Mouse (Mus musculus) lung, adult 2 months (tissue): ENCODE data around the gene Tmem92. TPM values are rescaled to one million over a fixed set of nuclear protein-coding genes. Genes with fewer than 3 reads are reported as not detected.

Source experiments
- DNase-seq: peaks from one replicate; pipeline ENCODE4 v3.0.0; 2022
- H3K4me1 ChIP-seq: fragments of 200-500 bp; 2 replicates; pipeline ENCODE4 v1.6.1; 2011; ENCODE audit warnings: low read length; ENCODE audit not compliant: control insufficient read depth, insufficient read depth
- H3K4me3 ChIP-seq: fragments of 200-500 bp; replicated peaks from 2 replicates; pipeline ENCODE3; 2011; ENCODE audit warnings: low read depth, mild to moderate bottlenecking, control low read depth, low read length; ENCODE audit errors: extremely low read depth
- CTCF ChIP-seq: fragments of 200-500 bp; IDR thresholded peaks from 2 replicates; pipeline ENCODE4 v1.5.1; 2011; ENCODE audit warnings: mild to moderate bottlenecking, low read length, control low read depth; ENCODE audit not compliant: insufficient read depth
- POLR2A ChIP-seq: fragments of 200-500 bp; IDR thresholded peaks from 2 replicates; pipeline ENCODE4 v1.6.1; 2011; ENCODE audit warnings: low read depth, mild to moderate bottlenecking, control low read depth, low read length, borderline replicate concordance; ENCODE audit errors: extremely low read depth
- WGBS: fragments of 180-500 bp; shearing (Covaris S2); methylation state at CpG from one replicate; pipeline ENCODE4 v1.1.7; 2018; 5-methylcytosine and 5-hydroxymethylcytosine counted together
- polyA plus RNA-seq: library from polyadenylated mRNA; depleted of rRNA; stranded (reverse); fragments of >200 nt; gene quantifications from 2 replicates; pipeline ENCODE4 v1.2.3, GENCODE M21; 2012; rRNA removed

Gene Tmem92
- polyA plus RNA-seq, 1 experiment = not detected

DNA sequence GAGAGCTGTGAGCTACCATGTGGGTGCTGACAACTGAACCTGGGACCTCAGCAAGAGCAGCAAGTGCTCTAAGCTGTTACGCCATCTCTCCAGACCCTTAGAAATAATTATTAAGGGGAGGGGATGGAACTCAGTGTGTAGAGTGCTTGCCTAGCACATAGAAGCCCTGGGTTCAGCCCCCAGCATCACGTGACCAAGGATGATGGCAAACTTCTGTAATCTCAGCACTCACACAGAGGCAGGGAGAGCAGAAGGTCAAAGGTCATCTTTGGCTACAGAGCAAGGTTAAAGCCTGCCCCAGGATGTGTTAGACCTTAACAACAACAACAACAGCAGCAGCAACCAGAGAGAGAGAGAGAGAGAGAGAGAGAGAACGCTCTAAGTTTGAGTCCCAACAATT, 54.0 kb downstream of the Tmem92 start:
- WGBS = 77% methylated on average over 3 of the region's 3 CpGs
- no peak for TF ChIP-seq POLR2A
- no peak for TF ChIP-seq CTCF
- H3K4me1 ChIP-seq = no peaks in the 10 kb centered on the region
- H3K4me3 ChIP-seq = no peak overlapping the region
- DNase-seq = no peak

DNA sequence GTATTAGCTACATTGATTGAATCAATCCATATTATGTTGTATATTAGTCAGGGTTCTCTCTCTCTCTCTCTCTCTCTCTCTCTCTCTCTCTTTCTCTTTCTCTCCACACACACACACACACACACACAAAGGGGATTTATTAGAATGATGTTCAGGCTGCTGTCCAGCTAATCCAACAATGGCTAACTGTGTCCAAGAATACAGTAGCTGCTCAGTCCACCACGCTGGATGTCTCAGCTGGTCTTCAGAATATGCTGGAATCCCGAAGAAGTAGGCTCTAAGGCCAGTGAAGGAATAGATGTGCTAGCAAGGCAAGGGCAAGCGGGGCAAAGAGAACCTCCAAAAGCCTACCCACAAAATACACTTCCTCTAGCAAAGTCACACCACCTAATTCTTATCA, 55.2 kb downstream of the Tmem92 start:
- no peak for TF ChIP-seq POLR2A
- no peak for TF ChIP-seq CTCF
- Histone ChIP-seq H3K4me3 (no peak overlapping the region), H3K4me1 (no peaks in the 10 kb centered on the region)
- DNase-seq = no peak
- 86% methylated on average over 3 of the region's 3 CpGs for WGBS

Other genes with a start within 250 kb of the Tmem92 start
- 10.3 and 12.7 TPM in 2 replicates for gene Rsad1, start 233.4 kb downstream of the Tmem92 start, polyA plus RNA-seq
- gene Chad, start 217.7 kb downstream of the Tmem92 start, polyA plus RNA-seq = 32.6 and 38.8 TPM in 2 replicates
- 28.0 and 35.2 TPM in 2 replicates for gene Acsf2, start 180.8 kb downstream of the Tmem92 start, polyA plus RNA-seq
- 41.4 and 46.3 TPM in 2 replicates for gene Lrrc59, start 152.9 kb downstream of the Tmem92 start, polyA plus RNA-seq
- 32.8 and 34.7 TPM in 2 replicates for gene Mrpl27, start 128.9 kb downstream of the Tmem92 start, polyA plus RNA-seq
- gene Eme1, start 128.7 kb downstream of the Tmem92 start, polyA plus RNA-seq = 0.11 and 0.51 TPM in 2 replicates
- gene Xylt2, start 105.2 kb downstream of the Tmem92 start, polyA plus RNA-seq = 38.4 and 41.1 TPM in 2 replicates
- gene Gm11541, start 78.2 kb downstream of the Tmem92 start, polyA plus RNA-seq = not detected in 2 replicates
- gene Cdc34b, start 40.9 kb downstream of the Tmem92 start, polyA plus RNA-seq = 0.15 TPM in 2 replicates
- 108 and 115 TPM in 2 replicates for gene Col1a1, start 153.5 kb upstream of the Tmem92 start, polyA plus RNA-seq
- gene Hils1, start 184.9 kb upstream of the Tmem92 start, polyA plus RNA-seq = not detected in 2 replicates
- gene Sgca, start 193.6 kb upstream of the Tmem92 start, polyA plus RNA-seq = 19.9 and 54.4 TPM in 2 replicates
- gene Ppp1r9b, start 208.3 kb upstream of the Tmem92 start, polyA plus RNA-seq = 58.7 and 67.7 TPM in 2 replicates
- 5.9 and 7.0 TPM in 2 replicates for gene Samd14, start 227.2 kb upstream of the Tmem92 start, polyA plus RNA-seq